9 mouse cellular contexts compared by ENCODE assay signal in the genomic region with DNA sequence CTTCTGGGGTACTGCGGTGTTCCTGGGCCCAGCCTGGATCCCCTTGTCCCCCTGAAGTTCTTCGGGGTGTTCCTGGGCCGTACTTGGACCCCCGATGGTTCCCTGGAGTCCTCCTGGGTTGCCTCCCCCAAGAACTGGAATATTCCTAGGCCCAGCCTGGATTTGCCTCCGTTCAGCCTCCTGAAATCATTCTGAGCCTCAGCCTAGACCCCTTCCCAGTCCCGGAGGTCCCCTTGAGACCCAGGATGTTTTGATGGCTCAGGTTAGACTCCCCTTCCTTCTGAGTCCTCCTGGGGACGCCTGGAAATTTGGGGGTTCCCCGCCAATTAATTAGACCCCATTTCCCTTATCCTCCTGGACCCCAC. TPM values are rescaled to one million over a fixed set of nuclear protein-coding genes. Genes with fewer than 3 reads are reported as not detected.
DNase-seq lines count a peak whose midpoint lies in the region; ATAC-seq and TF ChIP-seq lines count a peak whose summit lies in the region.
"Had no signal": no experiment of that assay in that cellular context is flagged by ENCODE, and none has a peak within 500 bp of the region (broad histone marks: within the 10 kb centered on the region; RNA-seq: fewer than 3 reads in every experiment).

No protein-coding gene starts in this region.

- H3K9ac ChIP-seq in heart, embryonic 15.5 days: peak overlapping the region; percentile 87

- H3K4me1 ChIP-seq in heart, embryonic 15.5 days (replicated peaks): peaks cover 16% of the 10 kb centered on the region
- peaks cover 7% of the 10 kb centered on the region for H3K4me1 ChIP-seq in G1E (ENCODE audit: insufficient read depth, low read depth, low read length)
- peaks cover 29% of the 10 kb centered on the region for H3K4me1 ChIP-seq in hindbrain, embryonic 10.5 days (replicated peaks)
- peaks cover 31% of the 10 kb centered on the region for H3K4me1 ChIP-seq in midbrain, embryonic 10.5 days

- H3K27me3 ChIP-seq in heart, embryonic 15.5 days: no peaks in the 10 kb centered on the region
- H3K27me3 ChIP-seq in G1E (ENCODE audit: insufficient read depth, low read length): peaks cover 64% of the 10 kb centered on the region
- no peaks in the 10 kb centered on the region for H3K27me3 ChIP-seq in hindbrain, embryonic 10.5 days (ENCODE audit: insufficient read depth, poor library complexity, severe bottlenecking)
- H3K27me3 ChIP-seq in midbrain, embryonic 10.5 days (ENCODE audit: low read depth, poor library complexity, severe bottlenecking): 0 out of 2 replicates have a peak, but pooled peaks cover 7% of the 10 kb centered on the region

- DNase-seq in heart, postnatal 4 days: no peak
- DNase-seq in G1E (ENCODE audit: low spot score): no peak
- no peak for DNase-seq in hindbrain, embryonic 10.5 days (ENCODE audit: low spot score)
- DNase-seq in midbrain, embryonic 10.5 days (ENCODE audit: low spot score): no peak
- DNase-seq in testis, postnatal 14 days (ENCODE audit: low spot score): no peak
- DNase-seq in left cerebral cortex, postnatal 36 days (ENCODE audit: low spot score in 2 of 2): no peak

- no peaks in the 10 kb centered on the region for H3K36me3 ChIP-seq in heart, embryonic 15.5 days
- no peaks in the 10 kb centered on the region for H3K36me3 ChIP-seq in G1E (replicated peaks)
- H3K36me3 ChIP-seq in hindbrain, embryonic 10.5 days: 0 out of 2 replicates have a peak, but pooled peaks cover 3% of the 10 kb centered on the region
- peaks cover 10% of the 10 kb centered on the region; the same call in 1 of the 2 replicates for H3K36me3 ChIP-seq in midbrain, embryonic 10.5 days

- H3K9me3 ChIP-seq in heart, embryonic 15.5 days (replicated peaks): no peaks in the 10 kb centered on the region
- peaks cover 5% of the 10 kb centered on the region for H3K9me3 ChIP-seq in G1E (replicated peaks)
- H3K9me3 ChIP-seq in hindbrain, embryonic 10.5 days: no peaks in the 10 kb centered on the region
- H3K9me3 ChIP-seq in midbrain, embryonic 10.5 days (replicated peaks): no peaks in the 10 kb centered on the region

- ATAC-seq in heart, embryonic 15.5 days (replicated peaks; ENCODE audit: insufficient number of reproducible peaks, insufficient read depth, low FRiP score, low read depth): no peak
- ATAC-seq in G1E (ENCODE audit: extremely low read depth, insufficient number of reproducible peaks, low FRiP score, poor library complexity, severe bottlenecking): no peak
- no peak for ATAC-seq in monocyte, adult 5-6 weeks (replicated peaks; ENCODE audit: insufficient number of reproducible peaks, low FRiP score, low TSS enrichment, poor library complexity, severe bottlenecking)

- intact Hi-C loops in left cerebral cortex, postnatal 36 days (cut with DNase I): loop anchor here (5.0 kb wide), 1 partner anchor 35 kb away; no protein-coding TSS in a partner anchor

- peak overlapping the region; percentile 72 for H3K4me3 ChIP-seq in heart, embryonic 15.5 days
- H3K4me3 ChIP-seq in G1E (ENCODE audit: low read depth, low read length): peak overlapping the region; percentile 70
- H3K4me3 ChIP-seq in hindbrain, embryonic 10.5 days: peak overlapping the region; percentile 98
- H3K4me3 ChIP-seq in midbrain, embryonic 10.5 days: peak overlapping the region; percentile 96

- no peak for TF ChIP-seq CTCF in G1E (IDR thresholded peaks at IDR 0.05; ENCODE audit: low read depth, low read length)

- 29% methylated on average over 8 of the region's 8 CpGs for WGBS in heart, embryonic 15.5 days
- 23% methylated on average over 8 of the region's 8 CpGs for WGBS in hindbrain, embryonic 10.5 days
- 21% methylated on average over 8 of the region's 8 CpGs for WGBS in midbrain, embryonic 10.5 days

- H3K4me2 ChIP-seq in heart, embryonic 15.5 days: peak overlapping the region; percentile 89

- peak overlapping the region; percentile 65 for H3K27ac ChIP-seq in heart, embryonic 15.5 days
- H3K27ac ChIP-seq in hindbrain, embryonic 10.5 days: peak overlapping the region; percentile 95
- peak overlapping the region; percentile 94 for H3K27ac ChIP-seq in midbrain, embryonic 10.5 days (replicated peaks)

RNA-seq across cellular contexts. Expression of a gene that starts 0.4 kb away (rescaled TPM):
- 54.2 and 67.6 TPM in 2 replicates for polyA plus RNA-seq in heart, embryonic 15.5 days (2015; fragmentation: Nextera tagmentation; extraction: Ambion mirVana)
- total RNA-seq in heart, postnatal 4 days (2021): 100 to 1,000 TPM; 242 to 263 TPM
- total RNA-seq in G1E (2014; fragmentation: Nextera tagmentation) (1.2 and 2.3 TPM in 2 replicates), G1E (2017) (1.9 and 2.3 TPM in 2 replicates)
- 2.9 and 3.0 TPM in 2 replicates for polyA plus RNA-seq in G1E (2012)
- 40.1 and 47.2 TPM in 2 replicates for polyA plus RNA-seq in hindbrain, embryonic 10.5 days (2016; fragmentation: Nextera tagmentation; extraction: Ambion mirVana)
- 41.6 and 48.9 TPM in 2 replicates for polyA plus RNA-seq in midbrain, embryonic 10.5 days (2016; fragmentation: Nextera tagmentation; extraction: Ambion mirVana)
- 40.0 to 87.7 TPM (median 46.4 TPM) in 3 replicates for total RNA-seq in monocyte, adult 5-6 weeks (2017)
- 100 to 1,000 TPM; 269 to 279 TPM for total RNA-seq in left cerebral cortex, postnatal 36 days (2021)
- total RNA-seq: MEL had no signal

Comparison
In these comparisons a context has a peak if more than half of its experiments do, and no peak if none do; other contexts are left out.
1. RNA of a gene that starts 0.4 kb away (total RNA-seq): 269 to 279 TPM in left cerebral cortex, postnatal 36 days, 242 to 263 TPM in heart, postnatal 4 days and 40.0 to 87.7 TPM in monocyte, adult 5-6 weeks; 1.2 to 2.3 TPM in G1E; every median in the first group is over 10 times any median in the second.
2. Peak in every context shown above with its lines, with median percentiles within 50 percentile points of each other: H3K27ac ChIP-seq and H3K4me3 ChIP-seq.